Mouse (Mus musculus) kidney, postnatal 0 days (tissue): Measurements from ENCODE around the gene Sptbn2. TPM values are rescaled to one million over a fixed set of nuclear protein-coding genes. Genes with fewer than 3 reads are reported as not detected.

Experiments used
- ATAC-seq: fragments of 200-750 bp; cut with Nextera tagmentation; replicated peaks from 2 replicates; pipeline ENCODE4 v1.8.0; 2017; ENCODE audit warnings: low read depth, moderate number of reproducible peaks, moderate TSS enrichment, moderate library complexity; ENCODE audit not compliant: low FRiP score
- DNase-seq: peaks from one replicate; pipeline ENCODE4 v3.0.0-alpha.2; 2016; ENCODE audit warnings: low spot score
- H3K27ac ChIP-seq: fragments of 300-500 bp; sonication (generic); 2 replicates; pipeline ENCODE4 v1.5.1; 2014; ENCODE audit warnings: mild to moderate bottlenecking
- H3K27me3 ChIP-seq: fragments of 300-500 bp; sonication (generic); 2 replicates; pipeline ENCODE4 v1.6.1; 2014; ENCODE audit warnings: low read length, mixed read lengths; ENCODE audit not compliant: insufficient read depth
- H3K36me3 ChIP-seq: fragments of 300-500 bp; sonication (generic); 2 replicates; pipeline ENCODE4 v1.6.1; 2014; ENCODE audit warnings: low read length, mixed read lengths; ENCODE audit not compliant: insufficient read depth
- H3K4me1 ChIP-seq: fragments of 300-500 bp; sonication (generic); replicated peaks from 2 replicates; pipeline ENCODE4 v1.6.1; 2014; ENCODE audit warnings: antibody characterized with exemption, low read length, mixed read lengths; ENCODE audit not compliant: insufficient read depth
- H3K4me2 ChIP-seq: fragments of 300-500 bp; sonication (generic); 2 replicates; pipeline ENCODE4 v1.6.1; 2014; ENCODE audit warnings: mild to moderate bottlenecking, low read length, moderate library complexity, mixed read lengths
- H3K4me3 ChIP-seq: fragments of 300-500 bp; sonication (generic); replicated peaks from 2 replicates; pipeline ENCODE4 v1.5.1; 2014; ENCODE audit warnings: low read depth, low read length
- H3K9ac ChIP-seq: fragments of 300-500 bp; sonication (generic); 2 replicates; pipeline ENCODE4 v1.6.1; 2014; ENCODE audit warnings: low read depth, low read length
- H3K9me3 ChIP-seq: fragments of 300-500 bp; sonication (generic); replicated peaks from 2 replicates; pipeline ENCODE4 v1.6.1; 2016; ENCODE audit warnings: low read length, inconsistent platforms, mixed read lengths
- CTCF ChIP-seq: IDR thresholded peaks from 2 replicates; pipeline ENCODE4 v1.5.1; 2016; ENCODE audit warnings: antibody characterized with exemption, low read depth, mild to moderate bottlenecking, moderate library complexity
- WGBS: fragments of 180-500 bp; shearing (Covaris S2); extraction: QIAGEN DNeasy Blood & Tissue Kit; methylation state at CpG from one replicate; pipeline ENCODE4 v1.1.7; 2014; 5-methylcytosine and 5-hydroxymethylcytosine counted together
- polyA plus RNA-seq: library from polyadenylated mRNA; unstranded; fragments of >200 nt; fragmentation: Nextera tagmentation; extraction: Ambion mirVana; gene quantifications from 2 replicates; pipeline ENCODE4 v1.2.1, GENCODE M21; 2015

Sptbn2 gene
- polyA plus RNA-seq, 1 experiment from 2014 or later, result 2.6 TPM

GRCm38 (mm10) chr19:4786313-4786712 is 75.3 kb downstream of the Sptbn2 start:
- Histone ChIP-seq H3K4me1 (0 out of 2 replicates have a peak, but pooled peaks cover 5% of the 10 kb centered on the region), H3K9me3 (no peaks in the 10 kb centered on the region), H3K4me3 (no peak overlapping the region), H3K4me2 (no peak overlapping the region), H3K27ac (no peak overlapping the region), H3K9ac (no peak overlapping the region), H3K36me3 (peaks cover 34% of the 10 kb centered on the region), H3K27me3 (no peaks in the 10 kb centered on the region)
- WGBS, result 86% methylated on average over 2 of the region's 2 CpGs
- TF ChIP-seq CTCF, result no peak
- DNase-seq (no peak), ATAC-seq (no peak)

GRCm38 (mm10) chr19:4793281-4793830 is 82.4 kb downstream of the Sptbn2 start:
- Histone ChIP-seq H3K9ac (peak overlapping the region; percentile 69), H3K9me3 (no peaks in the 10 kb centered on the region), H3K36me3 (peaks cover 9% of the 10 kb centered on the region; the same call in 1 of the 2 replicates), H3K27me3 (no peaks in the 10 kb centered on the region), H3K4me2 (peak overlapping the region; percentile 63), H3K4me1 (peaks cover 15% of the 10 kb centered on the region; the same call in 1 of the 2 replicates), H3K27ac (peak overlapping the region; percentile 88), H3K4me3 (peak overlapping the region; percentile 69)
- no peak for TF ChIP-seq CTCF
- DNase-seq (no peak), ATAC-seq (peak; percentile 53; the same call in 1 of the 2 replicates)
- WGBS, result under 1% methylated on average over 16 of the region's 16 CpGs

GRCm38 (mm10) chr19:4793831-4794422 is 83.0 kb downstream of the Sptbn2 start, which contains the start of gene Rbm4:
TSS of gene Rbm4 (minus strand) at chr19:4793901.
- peaks cover 15% of the 10 kb centered on the region; the same call in 1 of the 2 replicates for H3K4me1 ChIP-seq
- peak within 1 kb of the TSS; percentile 88 for H3K27ac ChIP-seq
- peaks cover 10% of the 10 kb centered on the region; the same call in 1 of the 2 replicates for H3K36me3 ChIP-seq
- DNase-seq, result peak; percentile 99
- no peak for TF ChIP-seq CTCF
- H3K9ac ChIP-seq, result peak within 1 kb of the TSS; percentile 69
- no peaks in the 10 kb centered on the region for H3K27me3 ChIP-seq
- H3K4me2 ChIP-seq, result peak within 1 kb of the TSS; percentile 85
- H3K9me3 ChIP-seq, result no peaks in the 10 kb centered on the region
- ATAC-seq, result peak; percentile 98
- peak within 1 kb of the TSS; percentile 69 for H3K4me3 ChIP-seq
- WGBS, result under 1% methylated on average over 31 of the region's 31 CpGs

DNA sequence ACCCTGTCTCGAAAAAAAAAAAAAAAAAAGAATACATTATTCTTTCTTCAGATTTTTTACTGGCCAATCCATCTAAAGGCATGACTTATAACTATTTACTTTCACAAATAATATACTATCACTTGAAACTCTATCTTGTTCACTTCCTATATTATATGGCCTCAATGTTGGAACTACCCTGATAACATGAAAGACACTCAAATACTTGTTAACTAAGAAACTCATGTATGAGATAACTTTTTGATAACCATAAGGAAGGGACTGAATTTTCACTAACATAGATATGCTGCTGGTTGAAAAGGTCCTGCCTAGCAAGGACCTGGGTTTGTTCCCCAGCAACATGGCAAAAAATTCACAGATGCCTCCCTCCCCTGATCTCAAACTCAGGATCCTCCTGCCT is 85.0 kb downstream of the Sptbn2 start:
- TF ChIP-seq CTCF, result no peak
- peaks cover 22% of the 10 kb centered on the region for H3K36me3 ChIP-seq

GRCm38 (mm10) chr19:4797846-4798245 is 86.9 kb downstream of the Sptbn2 start:
- Histone ChIP-seq H3K4me2 (no peak overlapping the region), H3K27ac (no peak overlapping the region), H3K4me3 (no peak overlapping the region), H3K9me3 (no peaks in the 10 kb centered on the region), H3K4me1 (0 out of 2 replicates have a peak, but pooled peaks cover 5% of the 10 kb centered on the region), H3K36me3 (peaks cover 32% of the 10 kb centered on the region), H3K9ac (no peak overlapping the region), H3K27me3 (no peaks in the 10 kb centered on the region)
- TF ChIP-seq CTCF, result no peak
- no peak for DNase-seq
- no peak for ATAC-seq
- 99% methylated on average over 2 of the region's 2 CpGs for WGBS

More for the DNA sequence above, 85.0 kb downstream of the Sptbn2 start:
- DNase-seq (no peak), ATAC-seq (no peak)
- Histone ChIP-seq H3K9ac (no peak overlapping the region), H3K27me3 (no peaks in the 10 kb centered on the region), H3K27ac (no peak overlapping the region), H3K9me3 (no peaks in the 10 kb centered on the region), H3K4me2 (no peak overlapping the region), H3K4me3 (no peak overlapping the region), H3K4me1 (peaks cover 13% of the 10 kb centered on the region; the same call in 1 of the 2 replicates)
- WGBS, result 73% methylated on average over 1 of the region's 1 CpGs

GRCm38 (mm10) chr19:4799083-4799482 is 88.1 kb downstream of the Sptbn2 start:
- ATAC-seq (no peak), DNase-seq (no peak)
- no peak overlapping the region for H3K4me2 ChIP-seq
- no peak for TF ChIP-seq CTCF
- H3K36me3 ChIP-seq, result peaks cover 42% of the 10 kb centered on the region
- H3K27ac ChIP-seq, result no peak overlapping the region
- no peaks in the 10 kb centered on the region for H3K27me3 ChIP-seq
- H3K4me1 ChIP-seq, result 0 out of 2 replicates have a peak, but pooled peaks cover 5% of the 10 kb centered on the region
- no peak overlapping the region for H3K9ac ChIP-seq
- WGBS, result 91% methylated on average over 5 of the region's 5 CpGs
- no peak overlapping the region for H3K4me3 ChIP-seq
- no peaks in the 10 kb centered on the region for H3K9me3 ChIP-seq

Other genes starting within 250 kb of the Sptbn2 start
- gene Syt12, start 233.7 kb upstream of the Sptbn2 start, polyA plus RNA-seq, result 1.5 and 1.8 TPM in 2 replicates
- gene 2010003K11Rik, start 212.6 kb upstream of the Sptbn2 start, polyA plus RNA-seq, result 0.57 and 0.61 TPM in 2 replicates
- 57.6 and 66.9 TPM in 2 replicates for gene Pcx, start 200.7 kb upstream of the Sptbn2 start, polyA plus RNA-seq
- gene Lrfn4, start 95.5 kb upstream of the Sptbn2 start, polyA plus RNA-seq, result 6.6 and 8.4 TPM in 2 replicates
- gene Rce1, start 85.5 kb upstream of the Sptbn2 start, polyA plus RNA-seq, result 65.1 and 66.9 TPM in 2 replicates
- gene Gm960, start 12.5 kb upstream of the Sptbn2 start, polyA plus RNA-seq, result 2.5 and 3.2 TPM in 2 replicates
- gene Rbm4b, start 45.3 kb downstream of the Sptbn2 start, polyA plus RNA-seq, result 44.9 and 47.2 TPM in 2 replicates
- 39.2 and 40.8 TPM in 2 replicates for gene Rbm4, start 82.7 kb downstream of the Sptbn2 start, polyA plus RNA-seq
- 24.4 and 27.3 TPM in 2 replicates for gene Gm21992, start 100.4 kb downstream of the Sptbn2 start, polyA plus RNA-seq
- 43.8 and 48.8 TPM in 2 replicates for gene Rbm14, start 100.5 kb downstream of the Sptbn2 start, polyA plus RNA-seq
- 72.9 and 82.1 TPM in 2 replicates for gene Ccs, start 128.2 kb downstream of the Sptbn2 start, polyA plus RNA-seq
- gene Ccdc87, start 128.2 kb downstream of the Sptbn2 start, polyA plus RNA-seq, result 0.04 TPM in 1 of 2 replicates, not detected in the other
- 79.8 and 80.6 TPM in 2 replicates for gene Ctsf, start 144.0 kb downstream of the Sptbn2 start, polyA plus RNA-seq
- 4.0 and 4.1 TPM in 2 replicates for gene Actn3, start 166.7 kb downstream of the Sptbn2 start, polyA plus RNA-seq
- 8.7 and 9.5 TPM in 2 replicates for gene Zdhhc24, start 167.5 kb downstream of the Sptbn2 start, polyA plus RNA-seq
- gene Bbs1, start 195.5 kb downstream of the Sptbn2 start, polyA plus RNA-seq, result 4.9 and 5.0 TPM in 2 replicates
- 61.7 and 69.2 TPM in 2 replicates for gene Dpp3, start 217.1 kb downstream of the Sptbn2 start, polyA plus RNA-seq
- 1.5 and 1.9 TPM in 2 replicates for gene Peli3, start 232.0 kb downstream of the Sptbn2 start, polyA plus RNA-seq